Comparison of ENCODE assay signal across 14 mouse cellular contexts in the genomic region with DNA sequence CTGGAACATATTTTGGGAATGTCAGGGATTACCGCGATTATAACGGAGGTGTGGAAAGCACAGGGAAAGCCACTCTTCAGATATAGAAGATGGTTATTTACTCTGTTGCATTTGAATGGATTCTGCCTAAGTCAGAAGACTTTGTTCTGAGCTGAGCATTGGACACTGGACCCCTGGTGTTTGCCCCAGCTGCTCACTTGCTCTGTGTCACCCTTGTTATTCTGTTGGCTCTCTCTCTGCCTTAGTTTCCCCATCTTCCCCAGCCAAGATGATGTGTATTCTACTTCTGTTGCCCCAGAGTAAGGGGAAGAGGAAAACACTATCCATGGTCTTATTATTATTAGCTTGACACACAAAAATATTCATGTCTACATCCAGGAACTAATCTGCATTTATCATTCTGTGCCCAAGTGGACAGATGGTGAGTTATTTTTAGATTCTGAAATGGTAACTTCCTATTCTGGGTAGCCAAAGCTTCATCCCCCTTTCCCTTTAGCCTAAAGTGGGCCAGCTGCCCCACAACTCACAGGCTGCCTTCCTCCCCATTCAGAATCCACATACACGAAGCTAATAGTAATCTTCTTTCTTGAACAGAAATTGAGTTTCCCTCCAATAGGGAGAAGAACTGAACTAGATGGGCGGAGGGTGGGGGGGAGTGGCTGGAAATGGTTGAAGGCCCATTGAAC. TPM values are rescaled to one million over a fixed set of nuclear protein-coding genes. Genes with fewer than 3 reads are reported as not detected.
DNase-seq lines count a peak whose midpoint lies in the region; ATAC-seq and TF ChIP-seq lines count a peak whose summit lies in the region.
"Had no signal": no experiment of that assay in that cellular context is flagged by ENCODE, and none has a peak within 500 bp of the region (broad histone marks: within the 10 kb centered on the region; RNA-seq: fewer than 3 reads in every experiment).

No protein-coding gene starts in this region.

- H3K4me1 ChIP-seq in hindbrain, embryonic 13.5 days (replicated peaks): peaks cover 77% of the 10 kb centered on the region
- peaks cover 24% of the 10 kb centered on the region for H3K4me1 ChIP-seq in midbrain, postnatal 0 days (ENCODE audit: insufficient read depth, low read length)

- peak; percentile 56 for DNase-seq in cerebellum, adult 11 months
- no peak for DNase-seq in cerebellum, postnatal 4 days (ENCODE audit: low spot score in 2 of 2)
- DNase-seq in cerebellum, postnatal 14 days: peak; percentile 67 to 81
- no peak for DNase-seq in midbrain, postnatal 0 days (ENCODE audit: low spot score)
- DNase-seq in kidney, postnatal 14 days: no peak
- no peak for DNase-seq in testis, postnatal 14 days (ENCODE audit: low spot score)
- DNase-seq: adrenal gland, postnatal 36 days; lung, adult 18-20 months had no signal

- no peak for ATAC-seq in hindbrain, embryonic 13.5 days (ENCODE audit: low FRiP score)
- ATAC-seq in midbrain, postnatal 0 days (ENCODE audit: low FRiP score): no peak
- no peak for ATAC-seq in granulocyte monocyte progenitor cell, adult 5-6 weeks (replicated peaks; ENCODE audit: poor library complexity, severe bottlenecking)
- ATAC-seq: intestine, embryonic 16.5 days had no signal

- TF ChIP-seq CTCF in midbrain, postnatal 0 days (IDR thresholded peaks at IDR 0.05): no peak

- peak overlapping the region; percentile 88 for H3K9ac ChIP-seq in hindbrain, embryonic 13.5 days
- 0 out of 2 replicates have a peak overlapping the region, but pooled peaks have one; percentile 73 for H3K9ac ChIP-seq in midbrain, postnatal 0 days (replicated peaks; ENCODE audit: low read length, poor library complexity, severe bottlenecking)
- H3K9ac ChIP-seq: heart, embryonic 15.5 days; limb, embryonic 13.5 days had no signal

- H3K27ac ChIP-seq in hindbrain, embryonic 13.5 days: no peak overlapping the region
- H3K27ac ChIP-seq in midbrain, postnatal 0 days (ENCODE audit: low read depth, low read length): no peak overlapping the region
- H3K27ac ChIP-seq: heart, embryonic 15.5 days; limb, embryonic 13.5 days had no signal

- 71% methylated on average over 5 of the region's 5 CpGs for WGBS in hindbrain, embryonic 13.5 days
- 55% methylated on average over 5 of the region's 5 CpGs for WGBS in midbrain, postnatal 0 days

- H3K4me2 ChIP-seq in hindbrain, embryonic 13.5 days: peak overlapping the region; percentile 76
- H3K4me2 ChIP-seq in midbrain, postnatal 0 days (ENCODE audit: low read depth, low read length, poor library complexity, severe bottlenecking): peak overlapping the region; percentile 84
- H3K4me2 ChIP-seq: heart, embryonic 15.5 days; limb, embryonic 13.5 days had no signal

- no peaks in the 10 kb centered on the region for H3K9me3 ChIP-seq in hindbrain, embryonic 13.5 days
- H3K9me3 ChIP-seq in midbrain, postnatal 0 days (ENCODE audit: low read length): no peaks in the 10 kb centered on the region
- H3K9me3 ChIP-seq: heart, embryonic 15.5 days; limb, embryonic 13.5 days had no signal

- peak overlapping the region; percentile 76 for H3K4me3 ChIP-seq in hindbrain, embryonic 13.5 days
- H3K4me3 ChIP-seq in midbrain, postnatal 0 days (ENCODE audit: low read depth, low read length): peak overlapping the region; percentile 72
- H3K4me3 ChIP-seq: heart, embryonic 15.5 days; limb, embryonic 13.5 days had no signal

- peaks cover 16% of the 10 kb centered on the region for H3K27me3 ChIP-seq in hindbrain, embryonic 13.5 days
- H3K27me3 ChIP-seq in midbrain, postnatal 0 days (ENCODE audit: insufficient read depth, low read length): no peaks in the 10 kb centered on the region

- no peaks in the 10 kb centered on the region; the same call in 1 of the 2 replicates for H3K36me3 ChIP-seq in hindbrain, embryonic 13.5 days
- H3K36me3 ChIP-seq in midbrain, postnatal 0 days (ENCODE audit: insufficient read depth, low read length): no peaks in the 10 kb centered on the region
- H3K36me3 ChIP-seq: heart, embryonic 15.5 days; limb, embryonic 13.5 days had no signal

RNA-seq across cellular contexts. Expression of gene Xkr7, which starts 2.0 kb away (rescaled TPM):
- polyA plus RNA-seq in hindbrain, embryonic 13.5 days (2015; fragmentation: Nextera tagmentation; extraction: Ambion mirVana): 1.7 and 2.0 TPM in 2 replicates
- 34.0 and 35.5 TPM in 2 replicates for total RNA-seq in midbrain, postnatal 0 days (2014; rRNA removed)
- 1.1 and 1.4 TPM in 2 replicates for polyA plus RNA-seq in midbrain, postnatal 0 days (2015; fragmentation: Nextera tagmentation; extraction: Ambion mirVana)
- total RNA-seq in granulocyte monocyte progenitor cell, adult 5-6 weeks (2014; fragmentation: Nextera tagmentation): not detected in 2 replicates
- not detected in 2 replicates for total RNA-seq in granulocyte monocyte progenitor cell, adult 5-6 weeks (2017)
- total RNA-seq: megakaryocyte progenitor cell, adult 5-6 weeks had no signal
- polyA plus RNA-seq: heart, embryonic 15.5 days; limb, embryonic 13.5 days had no signal

RNA-seq across cellular contexts. Expression of gene Pdrg1, which starts 18.5 kb away (rescaled TPM):
- polyA plus RNA-seq in hindbrain, embryonic 13.5 days (2015; fragmentation: Nextera tagmentation; extraction: Ambion mirVana): 189 and 197 TPM in 2 replicates
- 54.5 and 60.7 TPM in 2 replicates for total RNA-seq in midbrain, postnatal 0 days (2014; rRNA removed)
- 240 and 249 TPM in 2 replicates for polyA plus RNA-seq in midbrain, postnatal 0 days (2015; fragmentation: Nextera tagmentation; extraction: Ambion mirVana)
- total RNA-seq in granulocyte monocyte progenitor cell, adult 5-6 weeks (2014; fragmentation: Nextera tagmentation): 62.9 and 67.0 TPM in 2 replicates
- total RNA-seq in granulocyte monocyte progenitor cell, adult 5-6 weeks (2017): 98.2 and 108 TPM in 2 replicates

RNA-seq across cellular contexts. Expression of gene Ccm2l, which starts 32.1 kb away (rescaled TPM):
- 1.3 and 1.9 TPM in 2 replicates for polyA plus RNA-seq in hindbrain, embryonic 13.5 days (2015; fragmentation: Nextera tagmentation; extraction: Ambion mirVana)
- total RNA-seq in midbrain, postnatal 0 days (2014; rRNA removed): 4.5 and 7.0 TPM in 2 replicates
- 1.1 and 1.3 TPM in 2 replicates for polyA plus RNA-seq in midbrain, postnatal 0 days (2015; fragmentation: Nextera tagmentation; extraction: Ambion mirVana)
- total RNA-seq in granulocyte monocyte progenitor cell, adult 5-6 weeks (2014; fragmentation: Nextera tagmentation): 7.7 and 11.6 TPM in 2 replicates
- total RNA-seq in granulocyte monocyte progenitor cell, adult 5-6 weeks (2017): 0.21 and 3.3 TPM in 2 replicates

Comparison
In these comparisons a context has a peak if more than half of its experiments do, and no peak if none do; other contexts are left out.
1. DNase-seq: peak in cerebellum, adult 11 months (single experiment) and cerebellum, postnatal 14 days (2 of 2); none in cerebellum, postnatal 4 days (0 of 2), midbrain, postnatal 0 days (single experiment), kidney, postnatal 14 days (single experiment) and testis, postnatal 14 days (single experiment).
2. RNA of gene Xkr7, which starts 2.0 kb away (total RNA-seq): 34.0 to 35.5 TPM in midbrain, postnatal 0 days; not detected in granulocyte monocyte progenitor cell, adult 5-6 weeks; every median in the first group is over 10 times any median in the second.